Mouse (Mus musculus): ENCODE results near the gene Necab2.
A peak's percentile ranks its signal among the peaks of the same experiment; 100 is the strongest.

The Necab2 gene

DNA sequence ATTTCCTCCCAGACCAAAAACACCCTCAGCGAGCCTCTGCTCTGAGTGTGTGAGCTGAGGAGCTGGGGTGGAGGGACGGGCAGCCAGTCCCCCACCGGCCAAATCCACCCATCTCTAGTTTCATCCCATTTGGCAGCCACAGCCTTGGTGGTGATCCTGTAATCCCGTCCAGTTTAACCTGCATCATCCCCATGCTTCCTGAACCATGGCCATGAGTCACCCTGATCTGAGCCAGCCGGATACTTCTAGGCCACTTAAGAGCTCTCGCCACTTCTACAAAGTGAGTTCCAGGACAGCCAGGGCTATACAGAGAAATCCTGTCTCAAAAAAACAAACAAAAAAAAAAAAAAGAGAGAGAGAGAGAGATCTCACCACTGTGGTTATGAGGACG lies 18.2 kb upstream of the Necab2 start:
- no peak for DNase-seq (ENCODE audit: low read depth)

- DNase-seq (ENCODE audit: low read depth) = no peak
Observed at GRCm38 (mm10) chr8:119428766-119429327, 17.7 kb upstream of the Necab2 start.

GRCm38 (mm10) chr8:119429552-119429951 lies 17.0 kb upstream of the Necab2 start:
- no peak for DNase-seq (ENCODE audit: low read depth)

DNA sequence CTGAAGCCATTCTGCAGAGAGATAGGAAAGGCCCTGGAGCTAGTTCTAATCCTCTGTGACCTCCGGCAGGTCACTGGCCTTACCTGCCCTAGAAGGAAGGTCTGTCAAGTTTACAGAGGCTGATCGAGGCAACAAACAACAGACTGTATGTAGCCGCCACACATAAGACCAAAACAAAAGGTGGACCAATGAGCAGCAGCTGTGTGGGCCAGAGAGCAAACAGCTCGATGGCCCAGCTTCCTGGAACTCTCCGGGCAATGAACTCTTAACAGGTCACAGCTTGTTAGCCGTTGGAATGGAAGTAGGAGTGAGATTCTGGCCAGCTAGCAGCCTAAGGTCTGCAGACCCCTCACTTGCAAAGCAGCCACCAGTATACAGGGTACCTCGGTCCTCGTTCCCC lies 16.3 kb upstream of the Necab2 start:
- DNase-seq (ENCODE audit: low read depth) = no peak

GRCm38 (mm10) chr8:119430690-119431089 lies 15.8 kb upstream of the Necab2 start:
- DNase-seq (ENCODE audit: low read depth) = no peak

DNA sequence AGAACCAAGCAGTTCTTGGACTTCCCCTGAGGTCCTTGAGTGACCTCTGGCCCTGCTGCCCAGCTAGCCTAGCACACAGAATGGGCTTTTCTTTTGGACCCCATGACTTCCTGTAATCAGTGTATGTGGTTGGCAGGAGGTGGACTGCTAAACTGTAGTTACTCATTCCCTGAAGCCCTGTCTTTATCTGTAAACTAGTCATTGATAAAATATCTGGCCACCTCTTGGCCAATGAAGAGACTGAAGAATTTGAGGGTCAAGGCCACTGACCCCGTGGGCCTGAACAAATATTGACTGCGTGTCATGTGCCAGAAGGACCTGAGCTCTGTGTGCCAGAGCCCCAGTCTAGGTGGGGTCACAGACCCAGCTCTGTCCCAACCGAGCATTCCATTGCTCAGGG lies 14.1 kb upstream of the Necab2 start:
- DNase-seq (ENCODE audit: low read depth) = no peak

DNA sequence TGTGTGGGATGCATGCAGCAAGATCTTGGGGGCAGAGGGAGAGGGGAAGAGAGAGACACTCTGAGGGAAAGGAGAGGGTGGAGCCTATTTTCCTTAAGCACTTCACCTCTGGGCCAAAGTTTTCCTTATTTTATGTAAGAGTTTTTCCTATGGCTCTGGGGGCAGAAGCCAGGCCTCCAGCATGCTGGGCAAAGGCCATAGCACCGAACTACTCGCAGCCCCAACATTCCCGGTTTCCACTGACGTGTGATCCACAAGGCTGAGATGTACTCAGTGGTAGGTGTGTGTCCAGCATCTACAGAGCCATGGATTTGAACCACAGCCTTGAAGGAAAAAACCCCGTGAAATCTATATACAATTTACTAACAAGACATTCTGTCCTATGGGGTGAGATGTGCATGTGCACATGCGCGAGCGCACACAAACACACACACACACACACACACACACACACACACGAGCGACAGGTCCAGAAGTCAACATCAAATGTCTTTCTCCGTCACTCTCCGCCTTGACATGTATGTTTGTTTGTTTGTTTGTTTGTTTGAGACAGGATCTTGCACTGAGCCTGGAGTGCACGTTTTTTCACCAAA lies 12.8 kb upstream of the Necab2 start, which contains the start of gene Osgin1:
TSS of gene Osgin1 (plus strand) at position 543 of the 593 bp plus-strand sequence.
- no peak for DNase-seq (ENCODE audit: low read depth)

GRCm38 (mm10) chr8:119434569-119434968 lies 11.9 kb upstream of the Necab2 start:
- DNase-seq (ENCODE audit: low read depth) = no peak

- DNase-seq (ENCODE audit: low read depth) = no peak
Observed at GRCm38 (mm10) chr8:119435527-119435926, 11.0 kb upstream of the Necab2 start.

- no peak for DNase-seq (ENCODE audit: low read depth)
Observed at GRCm38 (mm10) chr8:119436331-119436730, 10.2 kb upstream of the Necab2 start.

DNA sequence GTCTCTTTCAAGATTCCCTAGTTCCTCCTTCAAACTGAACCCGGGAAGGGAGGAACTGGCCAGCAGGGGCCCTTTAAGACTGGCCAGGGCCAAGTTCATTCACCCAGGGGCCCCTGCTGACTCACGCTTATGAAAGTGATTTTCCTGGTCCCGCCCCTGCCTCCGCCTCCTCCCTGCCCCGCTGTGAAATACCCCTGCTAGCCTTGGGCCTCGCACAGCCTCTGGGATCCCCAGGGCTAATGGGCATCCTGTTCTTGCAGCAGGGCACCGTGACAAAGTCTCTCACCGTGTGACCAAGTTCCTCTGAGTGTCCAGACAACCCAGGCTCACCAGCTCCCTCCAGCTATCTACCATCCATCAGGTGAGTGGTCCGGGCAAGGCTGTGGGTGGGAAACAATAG lies 9.6 kb upstream of the Necab2 start:
- peak; percentile 62 for DNase-seq (ENCODE audit: low read depth)

DNA sequence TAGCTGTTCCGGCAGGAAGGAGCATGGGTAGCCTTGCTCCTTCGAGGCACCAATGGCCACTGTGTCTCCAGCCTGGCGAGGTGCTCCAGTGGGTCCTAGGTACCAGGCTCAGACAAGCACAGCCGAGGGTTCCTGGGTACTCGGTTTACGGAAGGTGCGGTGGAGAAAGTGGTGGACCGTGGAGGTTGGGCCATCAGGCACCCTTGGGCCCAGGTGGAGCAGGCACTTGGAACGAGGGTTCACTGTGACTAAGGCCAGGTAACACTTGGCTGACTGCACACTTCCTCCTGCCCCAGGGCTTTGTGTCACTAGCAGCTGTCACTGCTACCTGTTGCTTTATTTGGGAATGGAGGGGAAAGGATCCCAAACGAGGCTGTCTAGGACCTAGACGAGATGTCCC lies 9.0 kb upstream of the Necab2 start:
- DNase-seq (ENCODE audit: low read depth) = no peak

GRCm38 (mm10) chr8:119438876-119439275 lies 7.6 kb upstream of the Necab2 start:
- DNase-seq (ENCODE audit: low read depth) = no peak

- DNase-seq (ENCODE audit: low read depth) = no peak
Observed at GRCm38 (mm10) chr8:119439424-119439823, 7.1 kb upstream of the Necab2 start.

DNA sequence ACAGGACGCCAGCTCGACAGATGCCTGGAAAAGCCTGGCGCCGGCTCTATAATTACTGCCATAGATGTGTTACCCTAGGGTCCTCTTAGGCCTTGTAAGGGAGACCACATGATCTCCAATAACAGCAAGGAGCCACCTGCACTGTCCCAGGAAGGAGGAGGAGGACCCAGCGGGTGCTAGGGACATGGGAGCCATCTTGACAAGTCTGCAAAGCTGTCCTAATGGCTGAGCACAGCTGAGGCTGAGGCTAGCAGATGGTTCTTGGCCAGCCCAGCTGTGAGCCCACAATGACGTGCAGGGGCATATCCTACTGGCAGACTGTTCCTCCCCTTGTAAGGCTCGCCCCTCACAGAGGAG lies 6.6 kb upstream of the Necab2 start:
- no peak for DNase-seq (ENCODE audit: low read depth)

GRCm38 (mm10) chr8:119440250-119440951 lies 6.1 kb upstream of the Necab2 start:
- DNase-seq (ENCODE audit: low read depth) = peak; percentile 77

DNA sequence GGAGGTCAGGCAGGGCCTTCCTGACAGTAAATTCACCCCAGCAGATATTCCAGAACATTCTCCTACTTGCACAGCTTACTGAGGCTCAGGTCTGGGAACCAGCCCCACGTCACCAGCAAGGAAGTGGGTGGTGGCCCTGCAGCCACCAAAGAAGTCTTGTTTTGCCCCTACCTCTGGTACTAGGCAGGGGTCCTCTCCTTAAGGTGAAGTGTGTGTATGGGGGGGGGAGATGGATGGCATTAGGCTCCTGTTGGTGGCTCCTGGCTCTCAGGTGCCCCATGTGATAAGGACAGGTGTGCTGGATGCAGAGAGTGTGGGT lies 5.6 kb upstream of the Necab2 start:
- DNase-seq (ENCODE audit: low read depth) = no peak

DNA sequence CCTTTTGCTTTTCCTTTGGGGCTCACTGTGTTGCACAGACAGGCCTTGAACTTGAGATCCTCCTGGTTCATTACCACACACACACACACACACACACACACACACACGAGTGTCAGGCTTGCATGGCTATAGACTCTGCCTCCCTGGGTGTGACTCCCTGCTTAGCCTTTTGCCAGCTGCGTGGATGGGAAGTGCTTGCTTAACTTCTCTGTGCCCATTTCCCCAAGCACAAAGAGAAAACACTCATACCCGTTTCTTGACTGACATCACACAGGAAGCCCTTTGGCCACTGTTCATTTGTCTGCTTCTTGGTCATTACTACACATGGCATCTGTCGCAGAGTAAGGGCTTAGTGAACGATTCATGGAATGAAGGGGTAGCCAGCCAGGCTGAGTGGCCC lies 4.5 kb upstream of the Necab2 start:
- no peak for DNase-seq (ENCODE audit: low read depth)

DNA sequence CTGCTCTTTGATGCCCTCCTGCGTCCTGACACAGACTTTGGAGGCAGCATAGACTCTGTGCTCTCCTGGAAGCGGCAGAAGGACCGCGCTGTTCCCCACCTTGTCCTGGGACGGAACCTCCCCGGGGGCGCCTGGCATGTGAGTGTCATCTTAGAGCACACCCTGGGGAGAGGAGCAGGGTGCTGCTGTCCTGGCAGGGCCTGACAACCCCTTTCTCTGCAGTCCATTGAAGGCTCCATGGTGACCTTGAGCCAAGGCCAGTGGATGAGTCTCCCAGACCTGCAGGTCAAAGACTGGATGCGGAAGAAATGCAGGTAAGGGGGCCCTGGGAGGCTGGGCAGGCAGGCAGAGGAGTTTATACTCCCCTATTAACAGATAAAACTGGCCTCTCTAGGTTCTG lies 3.5 kb upstream of the Necab2 start:
- DNase-seq (ENCODE audit: low read depth) = no peak

DNA sequence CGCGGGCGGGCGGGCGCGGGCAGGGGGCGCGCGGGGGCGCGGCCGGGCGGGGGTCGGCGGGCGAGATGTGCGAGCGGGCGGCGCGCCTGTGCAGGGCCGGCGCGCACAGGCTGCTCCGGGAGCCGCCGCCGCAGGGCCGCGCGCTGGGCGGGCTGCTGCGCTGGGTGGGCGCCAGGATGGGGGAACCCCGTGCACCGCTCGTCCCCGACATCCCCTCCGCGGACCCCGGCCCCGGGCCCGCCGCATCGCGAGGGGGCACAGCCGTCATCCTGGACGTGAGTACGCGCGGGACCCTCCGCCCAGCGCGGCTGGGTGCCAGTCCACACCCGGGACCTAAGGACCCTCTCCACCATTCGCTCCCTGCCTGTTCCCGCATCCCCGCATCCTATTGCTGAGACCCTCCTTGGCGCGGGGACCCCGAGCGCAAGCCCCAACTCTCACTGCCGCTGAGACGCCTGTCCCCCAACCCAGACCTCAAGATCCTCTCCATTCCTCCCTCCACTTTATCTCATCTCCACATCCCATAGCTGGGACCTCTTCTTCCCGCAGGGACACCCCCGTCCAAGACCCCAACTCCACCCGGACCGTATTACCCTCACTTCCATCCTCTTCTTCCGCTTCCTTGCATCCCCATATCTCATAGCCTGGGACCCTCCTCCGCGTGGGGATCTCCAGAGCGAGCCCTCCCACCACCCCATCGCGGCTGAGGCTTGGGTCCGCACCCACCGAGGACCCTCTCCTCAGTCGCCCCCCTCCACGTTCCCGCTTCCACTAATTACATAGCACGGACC lies 666 bp downstream of the Necab2 start:
- no peak for DNase-seq (ENCODE audit: low read depth)

- DNase-seq (ENCODE audit: low read depth) = no peak
Observed at GRCm38 (mm10) chr8:119447781-119448170, 1.3 kb downstream of the Necab2 start.

DNA sequence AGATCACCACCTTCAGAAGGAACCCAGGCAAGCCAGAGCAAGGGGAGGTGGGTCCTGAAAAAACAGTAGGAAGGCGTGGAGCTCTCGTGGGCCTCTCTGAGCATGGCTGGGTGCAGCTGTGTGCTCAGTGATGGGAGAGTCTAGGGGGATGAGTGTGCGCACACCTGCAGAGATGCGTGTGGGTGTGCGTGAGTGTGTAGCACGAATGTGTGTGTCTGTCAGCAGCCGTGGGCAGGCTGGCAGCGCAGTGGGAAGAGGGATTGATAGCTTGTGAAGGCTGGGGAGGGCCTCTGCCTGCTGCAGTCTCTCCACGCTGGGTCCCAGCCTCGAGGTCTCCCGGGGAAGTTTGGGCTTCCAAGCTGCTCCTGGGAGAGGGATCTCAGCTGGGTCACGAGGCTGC lies 3.1 kb downstream of the Necab2 start:
- no peak for DNase-seq (ENCODE audit: low read depth)

- no peak for DNase-seq (ENCODE audit: low read depth)
Observed at GRCm38 (mm10) chr8:119451131-119451530, 4.6 kb downstream of the Necab2 start.
